Mouse (Mus musculus): ENCODE data around the gene Agk. TPM values are rescaled to one million over a fixed set of nuclear protein-coding genes. Genes with fewer than 3 reads are reported as not detected.

The Agk gene
- polyA plus RNA-seq, 1 experiment: 11.0 TPM

- H3K27me3 ChIP-seq (ENCODE audit: control insufficient read depth, insufficient read depth, insufficient read length): no peaks in the 10 kb centered on the region
- H3ac ChIP-seq (ENCODE audit: control insufficient read depth, insufficient read length, low read depth): no peak overlapping the region
- no peaks in the 10 kb centered on the region for H3K79me2 ChIP-seq (ENCODE audit: control insufficient read depth, insufficient read depth)
- peaks cover 42% of the 10 kb centered on the region for H3K36me3 ChIP-seq (ENCODE audit: control insufficient read depth, insufficient read depth)
- H3K79me3 ChIP-seq (ENCODE audit: low read depth): no peaks in the 10 kb centered on the region
- no peak overlapping the region for H3K4me3 ChIP-seq (ENCODE audit: insufficient read depth, poor library complexity, severe bottlenecking)
- TF ChIP-seq CEBPB (IDR thresholded peaks at IDR 0.05; ENCODE audit: low read depth) (no peak), MYOD1 (IDR thresholded peaks at IDR 0.05; ENCODE audit: control insufficient read depth, insufficient read length, low read depth) (no peak)
Observed at GRCm38 (mm10) chr6:40336735-40337731, 12.1 kb downstream of the Agk start.

DNA sequence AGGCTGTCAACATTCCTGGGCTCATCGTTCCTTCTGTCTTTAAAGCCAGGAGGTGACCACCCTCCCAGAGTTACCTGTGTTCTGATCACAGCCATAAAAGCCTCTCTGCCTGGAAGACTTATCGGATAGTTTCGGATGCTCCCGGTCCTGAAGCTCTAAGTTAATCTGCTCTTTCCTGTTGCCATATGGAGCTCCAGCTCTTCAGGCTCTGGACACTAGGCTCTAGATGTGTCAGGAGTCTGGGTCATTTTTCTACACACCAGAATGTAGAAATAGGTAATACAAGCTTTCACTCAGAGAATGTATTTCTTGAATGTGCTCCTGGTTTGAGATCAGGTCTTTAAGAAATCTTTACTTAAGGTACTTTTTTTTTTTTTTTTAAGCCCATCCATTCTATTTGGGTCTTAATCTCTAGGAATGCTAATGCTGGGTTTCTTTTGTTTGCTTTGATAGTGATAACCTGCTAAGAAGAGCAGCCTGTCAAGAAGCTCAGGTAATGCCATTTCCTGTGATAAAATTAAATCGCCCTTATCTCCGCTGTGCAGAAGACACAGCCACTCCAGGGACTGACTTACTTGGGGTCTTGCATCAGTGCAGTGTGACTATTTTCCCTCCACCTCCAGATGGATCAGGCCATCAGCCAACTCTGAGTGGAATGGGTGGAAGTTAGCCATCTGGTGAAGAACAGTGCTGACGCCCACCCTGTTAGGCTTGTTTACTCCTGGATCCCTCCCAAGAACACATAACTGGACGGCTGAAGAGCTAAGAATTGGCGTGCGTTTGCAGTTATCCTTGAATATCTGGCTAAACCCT, 22.2 kb downstream of the Agk start:
- TF ChIP-seq USF1 (IDR thresholded peaks at IDR 0.05; ENCODE audit: low read depth) (no peak), FOSL1 (IDR thresholded peaks at IDR 0.05; ENCODE audit: insufficient read depth, low read length, poor library complexity, severe bottlenecking) (no peak), CTCF (IDR thresholded peaks at IDR 0.05; ENCODE audit: control insufficient read depth, insufficient read depth, insufficient read length) (no peak), CEBPB (IDR thresholded peaks at IDR 0.05; ENCODE audit: low read depth) (no peak), MAX (IDR thresholded peaks at IDR 0.05) (no peak), MYOD1 (IDR thresholded peaks at IDR 0.05; ENCODE audit: control insufficient read depth, insufficient read length, low read depth) (no peak)
- H3K27me3 ChIP-seq (ENCODE audit: control insufficient read depth, insufficient read depth, insufficient read length): no peaks in the 10 kb centered on the region
- H3K79me2 ChIP-seq (ENCODE audit: control insufficient read depth, insufficient read depth): no peaks in the 10 kb centered on the region
- no peak overlapping the region for H3K4me3 ChIP-seq (ENCODE audit: insufficient read depth, poor library complexity, severe bottlenecking)
- H3K79me3 ChIP-seq (ENCODE audit: low read depth): peaks cover 3% of the 10 kb centered on the region
- no peak overlapping the region for H3ac ChIP-seq (ENCODE audit: control insufficient read depth, insufficient read length, low read depth)
- peaks cover 33% of the 10 kb centered on the region for H3K36me3 ChIP-seq (ENCODE audit: control insufficient read depth, insufficient read depth)

DNA sequence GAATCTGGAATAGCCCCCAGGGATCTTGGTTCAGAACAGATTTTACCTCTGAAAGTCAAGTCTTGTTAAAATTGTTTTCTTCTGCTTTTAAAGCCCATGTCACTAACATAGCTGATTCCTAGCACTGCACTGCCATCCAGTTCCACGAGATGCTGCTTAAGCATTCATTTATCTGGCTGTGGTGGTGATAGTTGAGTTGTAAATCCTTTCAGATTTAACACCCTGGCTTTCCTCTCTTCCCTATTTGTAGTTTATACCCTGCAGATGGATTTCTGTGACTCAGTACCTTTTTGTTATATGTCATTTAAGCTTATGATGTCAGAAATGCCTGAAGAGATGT, 22.8 kb downstream of the Agk start:
- TF ChIP-seq CTCF (IDR thresholded peaks at IDR 0.05; ENCODE audit: control insufficient read depth, insufficient read depth, insufficient read length) (no peak), MYOG (IDR thresholded peaks at IDR 0.05; ENCODE audit: control insufficient read depth, extremely low read depth, insufficient read length) (no peak), FOSL1 (IDR thresholded peaks at IDR 0.05; ENCODE audit: insufficient read depth, low read length, poor library complexity, severe bottlenecking) (no peak), CEBPB (IDR thresholded peaks at IDR 0.05; ENCODE audit: low read depth) (no peak), MAX (IDR thresholded peaks at IDR 0.05) (no peak), MYOD1 (IDR thresholded peaks at IDR 0.05; ENCODE audit: control insufficient read depth, insufficient read length, low read depth) (no peak), USF1 (IDR thresholded peaks at IDR 0.05; ENCODE audit: low read depth) (no peak)
- Histone ChIP-seq H3K79me3 (ENCODE audit: low read depth) (peaks cover 3% of the 10 kb centered on the region), H3K27me3 (ENCODE audit: control insufficient read depth, insufficient read depth, insufficient read length) (no peaks in the 10 kb centered on the region)

GRCm38 (mm10) chr6:40350041-40350440, 25.1 kb downstream of the Agk start:
- Histone ChIP-seq H3K4me3 (ENCODE audit: insufficient read depth, poor library complexity, severe bottlenecking) (no peak overlapping the region), H3ac (ENCODE audit: control insufficient read depth, insufficient read length, low read depth) (no peak overlapping the region)
- TF ChIP-seq MAX (IDR thresholded peaks at IDR 0.05): no peak
- no peak for TF ChIP-seq USF1 (IDR thresholded peaks at IDR 0.05; ENCODE audit: low read depth)
- no peak for TF ChIP-seq MYOG (IDR thresholded peaks at IDR 0.05; ENCODE audit: control insufficient read depth, extremely low read depth, insufficient read length)
- no peak for TF ChIP-seq CEBPB (IDR thresholded peaks at IDR 0.05; ENCODE audit: low read depth)
- TF ChIP-seq MYOD1 (IDR thresholded peaks at IDR 0.05; ENCODE audit: control insufficient read depth, insufficient read length, low read depth): no peak
- no peak for TF ChIP-seq CTCF (IDR thresholded peaks at IDR 0.05; ENCODE audit: control insufficient read depth, insufficient read depth, insufficient read length)
- TF ChIP-seq FOSL1 (IDR thresholded peaks at IDR 0.05; ENCODE audit: insufficient read depth, low read length, poor library complexity, severe bottlenecking): no peak

More for the DNA sequence above, 22.8 kb downstream of the Agk start:
- Histone ChIP-seq H3K79me2 (ENCODE audit: control insufficient read depth, insufficient read depth) (no peaks in the 10 kb centered on the region), H3ac (ENCODE audit: control insufficient read depth, insufficient read length, low read depth) (no peak overlapping the region), H3K4me3 (ENCODE audit: insufficient read depth, poor library complexity, severe bottlenecking) (no peak overlapping the region), H3K36me3 (ENCODE audit: control insufficient read depth, insufficient read depth) (peaks cover 33% of the 10 kb centered on the region)

GRCm38 (mm10) chr6:40350856-40351255, 25.9 kb downstream of the Agk start:
- H3K36me3 ChIP-seq (ENCODE audit: control insufficient read depth, insufficient read depth): peaks cover 37% of the 10 kb centered on the region
- no peak overlapping the region for H3K4me3 ChIP-seq (ENCODE audit: insufficient read depth, poor library complexity, severe bottlenecking)
- no peaks in the 10 kb centered on the region for H3K27me3 ChIP-seq (ENCODE audit: control insufficient read depth, insufficient read depth, insufficient read length)
- no peaks in the 10 kb centered on the region for H3K79me2 ChIP-seq (ENCODE audit: control insufficient read depth, insufficient read depth)
- no peak overlapping the region for H3ac ChIP-seq (ENCODE audit: control insufficient read depth, insufficient read length, low read depth)
- TF ChIP-seq MYOG (IDR thresholded peaks at IDR 0.05; ENCODE audit: control insufficient read depth, extremely low read depth, insufficient read length): no peak
- TF ChIP-seq MYOD1 (IDR thresholded peaks at IDR 0.05; ENCODE audit: control insufficient read depth, insufficient read length, low read depth): no peak
- TF ChIP-seq CEBPB (IDR thresholded peaks at IDR 0.05; ENCODE audit: low read depth): no peak
- TF ChIP-seq CTCF (IDR thresholded peaks at IDR 0.05; ENCODE audit: control insufficient read depth, insufficient read depth, insufficient read length): no peak
- TF ChIP-seq MAX (IDR thresholded peaks at IDR 0.05): no peak
- TF ChIP-seq USF1 (IDR thresholded peaks at IDR 0.05; ENCODE audit: low read depth): no peak
- no peak for TF ChIP-seq FOSL1 (IDR thresholded peaks at IDR 0.05; ENCODE audit: insufficient read depth, low read length, poor library complexity, severe bottlenecking)
- H3K79me3 ChIP-seq (ENCODE audit: low read depth): no peaks in the 10 kb centered on the region

More at GRCm38 (mm10) chr6:40350041-40350440, 25.1 kb downstream of the Agk start:
- Histone ChIP-seq H3K79me3 (ENCODE audit: low read depth) (peaks cover 1% of the 10 kb centered on the region), H3K27me3 (ENCODE audit: control insufficient read depth, insufficient read depth, insufficient read length) (no peaks in the 10 kb centered on the region), H3K79me2 (ENCODE audit: control insufficient read depth, insufficient read depth) (no peaks in the 10 kb centered on the region), H3K36me3 (ENCODE audit: control insufficient read depth, insufficient read depth) (peaks cover 37% of the 10 kb centered on the region)
